Mouse (Mus musculus): ENCODE results near the gene Brd1. TPM values are rescaled to one million over a fixed set of nuclear protein-coding genes. Genes with fewer than 3 reads are reported as not detected.
"Not testable (repeated sequence)": the region's sequence is repeated elsewhere in the genome, so short reads cannot be mapped to it uniquely, and the experiment has no call there.

Gene Brd1
- total RNA-seq, 4 experiments from 2014 or later: 23.3 to 26.7 (median 26.1) TPM

DNA sequence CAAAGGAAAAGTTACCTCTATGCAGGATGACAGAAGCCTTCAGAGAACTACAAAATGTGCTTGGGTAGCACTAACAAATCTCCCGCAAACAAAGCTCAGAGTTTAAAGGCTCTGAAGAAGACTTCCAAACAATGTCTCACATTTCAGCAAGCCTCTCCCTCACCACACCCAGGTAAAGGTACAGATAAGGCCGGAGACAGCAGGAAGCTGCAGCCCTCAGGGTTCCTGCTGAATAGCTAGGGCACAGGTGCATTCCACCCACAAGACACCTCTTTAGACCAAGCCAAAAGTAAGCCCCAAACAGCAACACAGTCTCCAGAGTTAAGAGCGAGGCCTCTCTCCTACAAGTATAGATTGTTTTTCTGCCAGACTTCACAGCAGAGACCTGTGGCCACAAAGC lies 3.3 kb downstream of the Brd1 start:
- no peak for DNase-seq (ENCODE audit: low spot score in 2 of 2)

DNA sequence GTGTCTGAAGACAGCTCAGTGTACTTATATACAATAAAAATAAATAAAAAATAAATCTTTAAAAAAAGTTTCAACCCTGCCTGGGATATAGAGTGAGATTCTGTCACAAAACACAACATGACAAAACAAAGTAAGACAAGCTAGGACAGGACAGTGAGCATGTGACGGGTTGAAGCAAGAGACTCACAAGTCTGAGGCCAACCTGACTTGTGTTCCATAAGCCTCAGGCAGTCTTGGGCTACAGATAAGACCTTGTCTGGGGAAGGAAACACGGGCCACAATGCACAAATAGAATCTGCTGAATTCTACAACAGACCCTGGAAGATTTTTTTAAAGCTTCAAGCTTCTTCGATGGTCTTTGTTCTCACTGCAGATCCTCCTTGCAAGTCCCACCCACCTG lies 6.8 kb downstream of the Brd1 start:
- no peak for DNase-seq (ENCODE audit: low spot score in 2 of 2)

DNA sequence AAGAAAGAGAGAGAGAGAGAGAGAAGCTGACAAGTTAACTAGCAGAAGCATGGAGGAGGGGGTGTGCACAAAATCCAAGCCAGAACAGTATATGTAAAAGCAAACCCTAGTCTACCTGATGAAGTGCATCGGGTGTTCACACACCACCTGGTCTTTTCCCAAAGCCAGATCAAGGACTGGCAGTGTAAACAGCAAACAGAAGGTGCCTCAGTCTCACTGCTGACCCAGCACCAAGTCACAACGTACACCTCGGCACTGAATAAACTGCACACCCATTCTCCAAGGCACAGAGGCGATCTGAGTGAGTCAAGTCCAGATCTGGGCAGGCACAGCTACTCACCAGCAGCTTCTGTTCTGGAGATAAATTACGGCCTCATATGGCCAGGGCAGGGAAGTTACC lies 9.0 kb downstream of the Brd1 start:
- no peak for DNase-seq (ENCODE audit: low spot score in 2 of 2)

DNA sequence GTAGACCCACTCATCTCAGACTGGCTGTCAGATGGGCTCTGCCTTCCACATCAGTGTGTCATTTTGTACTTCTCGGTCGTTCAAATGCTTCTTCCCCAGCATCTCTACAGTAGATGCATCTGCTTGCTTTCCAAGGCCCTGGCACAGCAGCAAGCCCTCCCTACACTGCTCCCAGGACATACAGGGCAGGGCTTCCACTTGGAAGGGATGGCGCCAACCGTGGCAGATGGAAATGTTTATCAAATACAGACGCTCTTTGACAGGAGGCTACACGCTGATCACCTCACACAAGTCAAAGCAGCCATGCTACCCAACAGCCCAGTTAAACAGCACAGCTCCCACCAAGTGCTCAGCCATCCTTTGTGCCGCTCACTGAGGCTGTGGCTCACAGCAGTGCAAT lies 9.7 kb downstream of the Brd1 start:
- DNase-seq (ENCODE audit: low spot score in 2 of 2): no peak

DNA sequence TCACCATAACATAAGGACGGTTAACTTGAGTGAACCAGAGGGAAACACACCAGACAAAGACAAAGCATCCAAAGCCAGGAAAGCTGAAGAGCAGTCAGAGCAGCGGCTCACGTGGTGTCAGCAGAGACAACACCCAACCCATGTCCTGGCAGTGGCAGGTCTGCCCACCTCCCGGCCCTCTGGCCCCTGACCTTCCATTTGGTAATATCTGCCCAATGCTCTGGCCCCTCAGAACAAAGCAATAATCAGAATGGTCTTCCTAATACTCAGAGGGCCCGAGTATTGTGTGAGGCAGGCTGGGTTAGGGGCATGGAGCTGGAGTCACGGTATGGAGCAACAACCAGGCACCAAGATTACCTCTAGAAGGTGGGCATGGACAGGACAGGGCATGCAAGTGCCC lies 10.8 kb downstream of the Brd1 start:
- no peak for DNase-seq (ENCODE audit: low spot score in 2 of 2)

DNA sequence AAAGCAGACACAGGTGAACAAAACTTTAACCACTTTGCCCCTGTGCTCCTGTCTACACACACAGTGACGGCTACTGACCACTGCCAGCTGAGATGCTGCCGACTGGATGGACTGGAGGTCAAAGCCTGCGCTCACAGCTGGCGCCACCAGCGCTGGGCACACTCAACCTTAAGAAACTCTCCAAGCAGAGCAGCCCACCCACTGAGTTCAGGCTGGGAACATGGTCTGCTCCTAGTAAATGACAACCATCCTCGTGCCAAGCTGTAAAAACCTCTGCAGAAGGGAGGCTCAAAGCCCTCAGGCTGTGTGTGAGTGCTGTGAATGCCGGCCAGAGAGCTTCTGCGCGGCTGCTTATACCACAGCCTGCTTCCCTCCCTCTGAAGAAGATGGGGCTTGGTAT lies 16.8 kb downstream of the Brd1 start:
- DNase-seq (ENCODE audit: low spot score in 2 of 2): no peak

DNA sequence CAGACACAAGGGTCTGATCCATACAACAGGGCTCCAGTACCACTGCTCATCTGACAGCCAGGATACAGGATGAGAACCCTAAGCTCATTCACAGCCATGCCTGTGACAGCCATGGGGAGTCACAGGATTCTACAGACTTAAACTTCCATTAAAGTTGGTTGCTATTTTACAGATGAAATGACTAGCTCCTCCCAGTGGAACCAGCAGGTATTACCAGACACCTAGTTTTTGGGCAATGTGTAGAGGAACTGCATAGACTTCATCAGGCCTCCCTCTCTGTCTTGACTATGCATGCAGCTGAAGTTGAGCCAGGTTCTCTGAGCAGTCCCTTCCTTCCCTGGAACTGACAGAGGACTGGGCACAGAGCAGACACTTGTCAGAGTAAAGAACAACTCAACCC lies 17.7 kb downstream of the Brd1 start:
- DNase-seq (ENCODE audit: low spot score in 2 of 2): no peak

DNA sequence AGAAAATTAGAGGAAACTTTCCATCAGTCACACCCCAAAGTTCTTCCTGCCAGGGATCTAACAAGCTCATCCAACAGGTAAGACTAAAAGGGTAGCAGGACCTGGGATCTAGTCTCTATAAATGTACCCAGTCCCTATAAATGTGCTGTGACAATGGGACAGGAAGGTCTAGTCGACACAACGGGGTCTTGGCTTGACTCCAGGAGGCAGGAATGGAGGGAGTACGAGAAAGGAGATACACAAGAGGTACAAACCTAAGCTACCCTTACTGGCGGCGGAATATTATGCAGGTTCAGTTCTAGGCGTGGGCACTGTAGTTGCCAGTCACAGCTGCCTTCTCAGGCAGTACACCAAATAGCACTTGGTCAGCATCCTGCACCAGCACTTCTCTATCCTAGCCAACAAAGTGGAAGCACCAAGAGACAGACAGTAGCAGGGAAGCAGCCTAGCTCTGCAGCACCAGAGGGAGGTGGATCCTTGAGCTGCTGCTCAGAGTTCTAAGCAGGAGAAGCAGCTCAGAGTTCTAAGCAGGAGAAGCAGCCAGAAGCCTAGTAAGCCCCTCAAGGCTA lies 19.9 kb downstream of the Brd1 start:
- DNase-seq (ENCODE audit: low spot score in 2 of 2): no peak

DNA sequence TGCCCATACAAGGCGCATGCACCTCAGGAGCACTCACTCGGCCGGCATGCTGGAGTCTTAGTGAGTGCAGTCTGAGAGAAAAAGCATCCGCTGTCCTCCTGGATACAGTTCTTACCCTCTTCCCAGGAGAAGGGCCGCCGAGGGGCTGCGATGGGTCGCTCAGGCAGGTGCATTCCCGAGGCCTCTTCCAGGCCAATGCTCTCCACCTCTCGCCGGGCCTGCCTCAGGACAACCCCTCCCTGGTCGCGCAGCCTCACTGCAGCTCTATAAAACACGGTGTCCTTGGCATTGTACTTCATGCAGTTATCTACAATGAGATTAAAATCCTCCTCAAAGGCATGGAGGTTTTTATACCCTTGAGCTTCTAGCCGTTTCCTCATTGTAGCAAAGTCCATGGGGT lies 21.5 kb downstream of the Brd1 start:
- no peak for DNase-seq (ENCODE audit: low spot score in 2 of 2)

DNA sequence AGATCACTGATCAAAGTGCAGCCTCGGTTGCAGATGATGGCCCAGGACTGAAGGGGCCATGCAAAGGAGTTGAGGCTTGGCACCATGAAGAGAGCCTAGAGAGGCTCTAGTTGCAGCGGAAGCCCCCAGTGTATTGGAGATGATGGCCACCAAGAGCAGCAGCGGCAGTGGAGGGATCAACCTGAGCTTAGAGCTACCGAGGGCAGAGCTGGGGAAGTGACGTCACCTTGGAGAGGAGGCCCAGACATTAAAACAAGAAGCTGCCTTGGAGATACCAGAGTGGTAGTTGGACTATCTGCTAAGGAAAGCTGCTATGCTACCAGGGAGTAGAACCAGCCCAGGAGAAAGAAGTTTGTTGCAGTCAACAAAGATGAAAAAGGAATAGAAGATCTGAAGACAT lies 24.2 kb downstream of the Brd1 start:
- no peak for DNase-seq (ENCODE audit: low spot score in 2 of 2)

DNA sequence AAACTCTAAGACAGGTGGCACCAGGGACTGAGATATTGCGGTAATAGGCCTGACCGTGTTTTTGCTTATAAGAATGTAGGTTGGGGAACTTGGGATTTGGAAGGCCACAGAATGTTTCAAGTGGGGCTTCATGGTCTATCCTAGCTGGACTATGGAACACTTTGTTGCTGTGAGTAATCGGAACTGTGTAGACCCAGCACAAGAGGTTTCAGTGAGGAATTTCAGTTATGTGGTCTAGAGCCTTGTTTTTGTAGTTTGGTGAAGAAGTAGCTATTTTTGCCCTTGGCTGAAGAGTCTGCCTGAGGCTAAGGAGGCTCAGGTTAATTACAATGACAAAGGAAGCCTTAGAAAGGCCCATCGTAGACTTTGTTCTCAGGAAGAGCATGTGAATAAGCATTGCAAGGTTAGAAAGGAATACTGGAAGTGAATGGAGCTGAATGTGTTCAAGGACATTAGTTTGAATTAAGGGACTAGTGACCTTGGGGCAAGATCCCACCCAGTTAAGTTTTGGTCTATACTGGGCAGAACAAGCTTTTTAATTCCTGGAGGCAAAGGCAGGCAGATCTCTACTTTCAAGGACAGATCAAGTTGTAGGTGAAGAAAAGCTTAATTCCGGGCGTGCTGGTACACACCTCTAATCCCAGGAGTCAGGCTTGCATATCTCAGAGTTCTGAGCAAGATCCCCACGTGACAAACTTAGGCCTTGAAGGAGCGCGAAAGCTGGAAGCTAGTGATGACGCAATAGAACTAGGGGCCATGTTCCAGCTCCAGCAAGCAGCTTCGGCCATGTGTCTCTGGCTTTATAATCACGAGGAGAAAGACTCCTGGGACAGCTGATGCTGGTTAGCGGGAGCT lies 25.1 kb downstream of the Brd1 start:
- no peak for DNase-seq (ENCODE audit: low spot score in 2 of 2)

DNA sequence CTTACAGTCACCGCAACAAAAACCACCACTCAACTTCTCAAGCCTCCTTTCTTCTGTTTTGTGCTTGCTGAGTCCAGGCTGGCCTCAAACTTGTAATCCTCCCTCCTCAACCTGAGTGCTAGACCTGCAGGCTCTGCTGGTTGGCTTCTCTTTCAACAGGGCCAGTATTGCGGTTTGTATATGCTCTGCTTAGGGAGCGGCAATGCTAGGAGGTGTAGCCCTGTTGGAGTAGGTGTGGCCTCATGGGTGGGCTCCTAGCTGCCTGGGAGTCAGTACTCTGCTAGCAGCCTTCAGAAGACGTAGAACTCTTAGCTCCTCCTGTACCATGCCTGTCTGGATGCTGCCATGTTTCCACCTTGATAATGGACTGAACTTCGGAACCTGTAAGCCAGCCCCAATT lies 25.8 kb downstream of the Brd1 start:
- no peak for DNase-seq (ENCODE audit: low spot score in 2 of 2)

DNA sequence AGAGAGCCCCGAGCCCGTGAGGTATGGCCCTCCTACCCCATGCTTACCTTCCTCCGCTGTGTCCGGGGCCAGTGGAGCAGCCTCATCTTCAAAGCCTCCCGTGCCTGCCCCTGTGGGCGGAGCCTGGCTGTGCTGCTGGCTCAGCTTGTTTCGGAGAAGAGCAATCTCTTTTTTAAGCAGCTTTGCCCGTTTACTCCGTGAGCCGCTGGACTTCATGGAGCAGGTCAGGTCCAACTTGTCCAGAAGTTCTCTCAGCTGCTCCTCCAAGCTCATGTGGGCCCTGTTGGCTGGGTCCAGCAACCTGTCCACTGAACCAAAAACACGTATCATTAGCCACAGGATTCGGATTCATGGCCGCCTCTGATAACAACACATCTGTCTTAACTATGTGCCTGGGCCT lies 27.0 kb downstream of the Brd1 start:
- not testable (repeated sequence) for DNase-seq (ENCODE audit: low spot score in 2 of 2)

DNA sequence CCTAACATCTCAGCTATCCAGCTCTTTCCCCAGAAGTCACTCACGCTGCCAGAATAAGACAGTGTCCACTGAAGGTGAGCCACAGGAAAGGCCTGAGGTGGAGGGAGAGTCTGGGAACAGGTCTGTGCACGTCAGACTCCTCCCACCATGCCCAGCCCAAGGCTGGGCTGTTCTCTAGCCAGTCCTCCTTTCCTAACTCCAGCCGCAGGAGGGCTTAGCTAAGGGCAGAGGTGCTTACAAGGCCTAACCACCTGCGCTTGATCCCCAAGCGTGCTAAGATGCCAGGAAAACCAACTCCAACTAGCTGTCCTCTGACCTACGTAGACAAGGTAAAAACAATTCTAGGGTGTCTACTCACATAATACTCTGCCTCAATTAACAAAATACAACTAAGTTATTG lies 27.7 kb downstream of the Brd1 start:
- DNase-seq (ENCODE audit: low spot score in 2 of 2): no peak

DNA sequence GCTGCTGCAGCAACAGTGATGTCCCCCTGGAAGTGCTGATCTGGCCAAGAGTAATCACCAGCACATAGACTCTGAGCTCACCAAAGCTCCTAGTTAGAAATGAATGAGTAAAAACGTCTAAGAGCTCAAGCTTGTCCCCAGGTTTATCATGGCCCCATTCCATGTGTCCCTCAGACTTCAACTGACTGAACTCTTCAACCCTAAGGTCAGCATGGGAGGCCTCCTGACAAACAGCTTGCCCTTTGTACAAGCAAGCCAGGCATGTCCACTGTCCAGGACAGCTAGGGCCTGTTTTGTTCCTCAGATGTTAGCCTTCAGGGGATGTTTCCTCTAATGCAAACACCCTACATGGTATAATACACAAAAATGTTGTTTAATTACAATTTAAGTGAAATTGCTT lies 29.7 kb downstream of the Brd1 start:
- no peak for DNase-seq (ENCODE audit: low spot score in 2 of 2)

DNA sequence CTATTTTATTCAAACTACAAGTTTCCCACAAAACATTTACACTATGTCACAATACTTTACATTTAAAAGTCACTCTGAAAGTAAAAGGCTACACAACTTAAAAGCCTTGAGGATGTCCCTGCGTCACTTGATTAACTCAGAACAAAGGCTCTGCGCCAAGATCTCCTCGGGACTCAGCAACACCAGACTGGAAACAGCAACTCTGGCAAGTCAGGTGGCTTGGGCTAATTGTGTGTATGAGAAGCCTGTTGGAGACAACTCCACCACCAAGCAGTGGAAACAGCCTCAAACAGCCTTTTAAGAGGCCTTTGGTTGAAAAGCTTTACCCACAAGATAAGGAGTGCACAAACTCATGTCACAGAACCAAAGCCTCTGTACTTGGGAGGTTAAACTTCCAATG lies 31.5 kb downstream of the Brd1 start:
- DNase-seq (ENCODE audit: low spot score in 2 of 2): no peak

DNA sequence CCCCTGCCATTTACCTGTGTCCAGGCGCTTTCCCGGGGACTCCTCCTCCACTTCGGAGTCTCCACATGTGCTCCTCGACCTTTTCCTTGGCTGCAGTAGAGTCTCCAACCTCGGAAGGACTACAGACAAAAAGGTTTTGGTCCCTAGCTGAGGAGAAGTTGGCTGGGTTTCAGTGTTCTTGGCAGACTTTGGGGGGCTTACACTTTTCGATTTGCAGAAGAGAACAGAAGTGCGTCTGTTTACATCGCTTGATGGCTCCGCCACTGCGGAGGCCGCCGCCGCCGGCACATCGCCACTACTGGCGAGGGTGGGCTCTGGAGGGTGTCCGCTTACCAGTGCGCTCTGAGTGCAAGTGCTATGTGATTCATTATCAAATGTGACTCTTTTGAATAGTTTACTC lies 33.3 kb downstream of the Brd1 start:
- no peak for DNase-seq (ENCODE audit: low spot score in 2 of 2)

DNA sequence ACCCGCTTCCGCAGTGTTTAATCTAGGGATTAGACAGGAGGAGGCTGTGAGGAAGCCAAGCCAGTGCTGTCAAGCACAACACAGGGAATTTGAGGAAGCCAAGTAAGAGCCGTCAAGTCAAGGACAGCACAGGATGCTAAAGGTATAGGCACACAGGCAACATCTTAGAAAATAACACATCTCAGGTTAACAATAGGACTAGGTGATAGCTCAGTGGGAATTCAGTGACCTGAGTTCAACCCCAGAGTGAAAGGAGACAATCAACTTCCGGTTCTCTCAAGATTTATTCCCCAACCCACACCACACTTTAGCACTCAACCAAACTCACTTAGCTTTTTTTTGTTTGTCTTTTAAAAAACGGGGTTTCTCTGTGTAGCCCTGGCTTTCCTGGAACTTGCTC lies 34.5 kb downstream of the Brd1 start:
- DNase-seq (ENCODE audit: low spot score in 2 of 2): no peak

DNA sequence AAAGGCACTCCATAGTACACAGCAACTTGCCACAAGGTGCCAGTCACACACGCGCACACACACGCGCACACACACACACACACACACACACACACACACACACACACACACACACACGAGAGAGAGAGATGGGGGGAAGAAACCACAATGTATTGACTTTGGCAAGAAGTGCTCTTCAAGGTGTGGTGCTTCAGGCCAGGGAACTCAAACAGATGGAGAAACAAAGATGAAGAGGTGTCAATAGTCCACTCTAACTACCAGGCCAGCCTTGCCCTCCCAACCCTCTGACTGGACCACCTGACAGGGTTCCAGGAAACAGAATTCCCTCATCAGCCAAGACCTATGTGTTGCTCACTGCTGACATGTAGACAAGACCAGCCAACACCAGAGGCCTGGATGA lies 36.4 kb downstream of the Brd1 start:
- no peak for DNase-seq (ENCODE audit: low spot score in 2 of 2)

DNA sequence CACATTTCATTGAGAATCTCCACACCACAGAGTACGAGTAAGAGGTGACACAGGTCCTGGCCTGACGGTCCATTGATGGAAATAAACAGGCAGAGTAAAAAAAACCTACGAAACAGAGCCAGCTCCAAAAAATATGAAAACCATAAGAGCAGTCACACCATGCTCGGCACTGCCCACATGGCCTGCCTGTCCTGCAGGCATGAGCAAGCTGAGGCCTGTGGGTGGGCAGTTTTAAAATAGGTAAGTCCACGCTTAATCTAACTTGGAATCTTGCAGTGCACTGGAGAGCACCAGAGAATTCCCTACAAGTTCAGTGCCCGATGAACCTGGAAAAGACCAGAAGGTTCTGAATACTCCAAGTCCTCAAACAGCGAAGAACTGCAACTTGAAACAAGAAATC lies 38.0 kb downstream of the Brd1 start:
- DNase-seq (ENCODE audit: low spot score in 2 of 2): no peak

DNA sequence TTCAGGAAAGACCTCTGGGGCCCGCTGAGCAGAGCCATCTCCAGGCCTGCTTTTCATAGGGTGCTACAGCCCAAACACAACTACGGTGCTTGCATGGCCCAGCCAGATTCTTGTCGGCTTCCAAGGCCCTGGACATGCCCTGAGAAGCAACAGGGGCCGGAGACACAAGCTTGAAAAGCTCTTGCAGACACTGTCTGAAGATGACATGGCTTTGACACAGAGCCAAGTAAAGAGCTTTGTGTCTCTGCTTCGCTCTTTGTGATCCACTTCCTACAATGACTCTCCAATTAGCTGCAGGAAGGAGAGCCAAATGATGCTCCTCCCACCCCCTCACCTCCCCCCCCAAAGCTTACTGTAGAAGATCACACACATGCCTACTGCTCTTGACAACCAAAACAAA lies 40.0 kb downstream of the Brd1 start:
- no peak for DNase-seq (ENCODE audit: low spot score in 2 of 2)

DNA sequence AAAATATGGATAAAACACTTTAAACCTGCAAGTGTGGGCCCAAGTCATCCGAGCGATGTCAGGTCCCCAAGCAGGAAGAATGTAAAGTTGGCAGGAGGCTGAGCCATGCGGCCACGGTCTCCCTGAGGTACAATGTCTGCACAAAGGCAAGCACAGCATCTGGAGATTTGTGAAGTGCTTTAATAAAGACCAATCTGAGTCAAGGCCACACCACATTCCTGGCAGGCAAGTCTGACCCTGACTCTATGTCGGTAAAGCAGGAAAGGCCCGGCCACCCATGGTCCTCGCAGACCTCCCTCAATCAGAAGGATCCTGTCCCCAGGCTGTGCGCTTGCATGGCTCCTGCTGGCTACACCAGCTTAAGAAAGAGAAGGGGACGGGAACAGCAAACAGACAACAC lies 41.3 kb downstream of the Brd1 start:
- no peak for DNase-seq (ENCODE audit: low spot score in 2 of 2)

DNA sequence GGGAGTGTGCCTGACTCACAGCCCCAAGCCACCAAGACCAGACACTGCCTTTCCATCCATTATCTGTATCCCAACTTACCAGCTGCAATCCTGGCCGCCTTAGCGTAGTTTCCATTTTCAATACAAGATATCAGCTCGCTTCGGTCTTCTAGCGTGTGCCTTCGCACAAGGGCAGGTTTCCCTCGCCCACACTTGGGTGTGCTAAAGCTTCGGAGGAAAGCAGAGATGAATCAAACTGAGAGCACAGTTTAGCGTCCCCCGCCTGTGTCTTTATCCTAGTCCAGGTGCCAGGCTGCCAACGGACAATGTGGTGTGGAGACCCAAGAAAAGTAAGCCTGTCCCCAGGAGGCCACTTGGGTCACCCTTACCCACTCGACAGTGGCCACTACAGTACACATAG lies 42.9 kb downstream of the Brd1 start:
- no peak for DNase-seq (ENCODE audit: low spot score in 2 of 2)

DNA sequence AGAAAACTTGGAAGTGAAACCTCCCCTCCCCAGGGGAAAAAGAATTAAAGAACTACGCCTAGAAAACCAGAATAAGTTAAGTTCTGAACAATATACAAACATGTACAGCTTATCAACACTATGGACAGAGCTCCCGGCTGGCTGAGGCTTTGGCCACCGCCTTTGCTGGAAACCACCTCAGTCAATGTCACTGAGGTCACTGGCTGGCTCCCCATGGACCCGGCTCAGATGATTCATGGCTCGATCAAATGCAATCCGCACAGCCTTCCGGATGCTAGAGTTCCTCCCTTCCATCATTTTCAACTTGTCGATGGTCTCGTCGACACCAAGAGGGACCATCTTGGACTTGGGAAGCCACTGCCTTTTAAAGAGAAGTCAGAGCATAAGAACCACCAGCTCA lies 45.9 kb downstream of the Brd1 start:
- no peak for DNase-seq (ENCODE audit: low spot score in 2 of 2)

All from gastrocnemius, adult 8-10 months (tissue).